Comparison of ENCODE assay signal across 14 mouse cellular contexts in genomic region chr6:127973553-127973952, GRCm38 (mm10).
DNase-seq lines count a peak whose midpoint lies in the region; ATAC-seq lines count a peak whose summit lies in the region.
"Had no signal": no experiment of that assay in that cellular context is flagged by ENCODE, and none has a peak within 500 bp of the region (broad histone marks: within the 10 kb centered on the region; RNA-seq: fewer than 3 reads in every experiment).

No protein-coding gene starts in this region.

- H3K9ac ChIP-seq in forebrain, embryonic 15.5 days (replicated peaks): no peak overlapping the region
- H3K9ac ChIP-seq in forebrain, embryonic 11.5 days (ENCODE audit: low read length): no peak overlapping the region
- H3K9ac ChIP-seq in neural tube, embryonic 11.5 days (ENCODE audit: low read length): no peak overlapping the region
- H3K9ac ChIP-seq in stomach, embryonic 16.5 days (ENCODE audit: low read length): peak overlapping the region; percentile 21; the same call in 1 of the 2 replicates
- H3K9ac ChIP-seq: liver, embryonic 15.5 days had no signal

- no peak overlapping the region for H3K4me2 ChIP-seq in forebrain, embryonic 15.5 days (replicated peaks)
- H3K4me2 ChIP-seq in forebrain, embryonic 11.5 days (ENCODE audit: low read depth, low read length, severe bottlenecking): no peak overlapping the region
- no peak overlapping the region for H3K4me2 ChIP-seq in neural tube, embryonic 11.5 days (ENCODE audit: low read depth)
- no peak overlapping the region for H3K4me2 ChIP-seq in stomach, embryonic 16.5 days (ENCODE audit: low read depth, low read length)
- H3K4me2 ChIP-seq: liver, embryonic 15.5 days had no signal

- H3K4me3 ChIP-seq in forebrain, embryonic 15.5 days: no peak overlapping the region
- no peak overlapping the region for H3K4me3 ChIP-seq in forebrain, embryonic 11.5 days (ENCODE audit: low read depth, low read length)
- no peak overlapping the region for H3K4me3 ChIP-seq in neural tube, embryonic 11.5 days (ENCODE audit: low read depth, low read length)
- H3K4me3 ChIP-seq in midbrain, embryonic 10.5 days: no peak overlapping the region
- no peak overlapping the region for H3K4me3 ChIP-seq in stomach, embryonic 16.5 days (replicated peaks; ENCODE audit: low read length)
- H3K4me3 ChIP-seq: left cerebral cortex, adult 2 months; liver, embryonic 15.5 days; megakaryocyte, embryonic 14.5 days had no signal

- no peaks in the 10 kb centered on the region for H3K36me3 ChIP-seq in forebrain, embryonic 15.5 days
- no peaks in the 10 kb centered on the region for H3K36me3 ChIP-seq in forebrain, embryonic 11.5 days (ENCODE audit: control insufficient read depth, insufficient read depth, low read length)
- no peaks in the 10 kb centered on the region for H3K36me3 ChIP-seq in neural tube, embryonic 11.5 days (ENCODE audit: control insufficient read depth, insufficient read depth, low read length)
- H3K36me3 ChIP-seq in midbrain, embryonic 10.5 days: no peaks in the 10 kb centered on the region
- no peaks in the 10 kb centered on the region for H3K36me3 ChIP-seq in stomach, embryonic 16.5 days (ENCODE audit: control insufficient read depth, insufficient read depth, low read length)
- H3K36me3 ChIP-seq: liver, embryonic 15.5 days had no signal

- H3K27me3 ChIP-seq in forebrain, embryonic 15.5 days: no peaks in the 10 kb centered on the region
- H3K27me3 ChIP-seq in forebrain, embryonic 11.5 days (ENCODE audit: control insufficient read depth, insufficient read depth, low read length): no peaks in the 10 kb centered on the region
- H3K27me3 ChIP-seq in neural tube, embryonic 11.5 days (ENCODE audit: control insufficient read depth, insufficient read depth, low read length): no peaks in the 10 kb centered on the region
- H3K27me3 ChIP-seq in midbrain, embryonic 10.5 days (ENCODE audit: low read depth, poor library complexity, severe bottlenecking): no peaks in the 10 kb centered on the region
- H3K27me3 ChIP-seq in stomach, embryonic 16.5 days (ENCODE audit: control insufficient read depth, insufficient read depth, low read length): no peaks in the 10 kb centered on the region
- H3K27me3 ChIP-seq: liver, embryonic 15.5 days had no signal

- 27% methylated on average over 6 of the region's 6 CpGs for WGBS in forebrain, embryonic 15.5 days
- 33% methylated on average over 6 of the region's 6 CpGs for WGBS in forebrain, embryonic 11.5 days
- WGBS in neural tube, embryonic 11.5 days: 13% methylated on average over 6 of the region's 6 CpGs
- 43% methylated on average over 6 of the region's 6 CpGs for WGBS in midbrain, embryonic 10.5 days
- 69% methylated on average over 6 of the region's 6 CpGs for WGBS in stomach, embryonic 16.5 days

- ATAC-seq in forebrain, embryonic 15.5 days (replicated peaks): no peak
- ATAC-seq in forebrain, embryonic 11.5 days (replicated peaks; ENCODE audit: low FRiP score): no peak
- ATAC-seq in neural tube, embryonic 11.5 days (ENCODE audit: insufficient read depth, low FRiP score, low TSS enrichment): peak; percentile 50
- no peak for ATAC-seq in stomach, embryonic 16.5 days (ENCODE audit: insufficient read depth, low FRiP score)
- no peak for ATAC-seq in inflammation-experienced regulatory T-cells, adult 6 months

- H3K9me3 ChIP-seq in forebrain, embryonic 15.5 days: no peaks in the 10 kb centered on the region
- H3K9me3 ChIP-seq in forebrain, embryonic 11.5 days (ENCODE audit: control insufficient read depth, low read length): no peaks in the 10 kb centered on the region
- no peaks in the 10 kb centered on the region for H3K9me3 ChIP-seq in neural tube, embryonic 11.5 days (ENCODE audit: control insufficient read depth, low read length)
- H3K9me3 ChIP-seq in midbrain, embryonic 10.5 days (replicated peaks): no peaks in the 10 kb centered on the region
- H3K9me3 ChIP-seq in stomach, embryonic 16.5 days (replicated peaks; ENCODE audit: control insufficient read depth, low read length): no peaks in the 10 kb centered on the region
- H3K9me3 ChIP-seq: liver, embryonic 15.5 days; megakaryocyte, embryonic 14.5 days had no signal

- no peak for DNase-seq in forebrain, embryonic 11.5 days (ENCODE audit: low spot score)
- DNase-seq in neural tube, embryonic 11.5 days (ENCODE audit: low spot score): peak; percentile 56
- no peak for DNase-seq in neural tube, embryonic 10.5 days (ENCODE audit: extremely low spot score, low spot score)
- no peak for DNase-seq in midbrain, embryonic 10.5 days (ENCODE audit: low spot score)
- DNase-seq in thymus, postnatal 25 days: no peak
- DNase-seq: B cell, adult 2 months; gastrocnemius, postnatal 25 days; kidney, adult 2 months had no signal

- peaks cover 11% of the 10 kb centered on the region for H3K4me1 ChIP-seq in forebrain, embryonic 15.5 days
- H3K4me1 ChIP-seq in forebrain, embryonic 11.5 days (replicated peaks; ENCODE audit: control insufficient read depth, insufficient read depth, low read length): peaks cover 2% of the 10 kb centered on the region; the same call in 1 of the 2 replicates
- peaks cover 19% of the 10 kb centered on the region for H3K4me1 ChIP-seq in neural tube, embryonic 11.5 days (ENCODE audit: control insufficient read depth, insufficient read depth, low read length)
- peaks cover 46% of the 10 kb centered on the region for H3K4me1 ChIP-seq in midbrain, embryonic 10.5 days
- peaks cover 13% of the 10 kb centered on the region for H3K4me1 ChIP-seq in stomach, embryonic 16.5 days (ENCODE audit: control insufficient read depth, insufficient read depth, low read length)
- H3K4me1 ChIP-seq: liver, embryonic 15.5 days had no signal

- H3K27ac ChIP-seq in forebrain, embryonic 15.5 days (replicated peaks): 0 out of 2 replicates have a peak overlapping the region, but pooled peaks have one; percentile 14
- no peak overlapping the region for H3K27ac ChIP-seq in forebrain, embryonic 11.5 days (ENCODE audit: low read depth, low read length)
- H3K27ac ChIP-seq in neural tube, embryonic 11.5 days (ENCODE audit: low read depth, low read length): peak overlapping the region; percentile 42; the same call in 1 of the 2 replicates
- H3K27ac ChIP-seq in midbrain, embryonic 10.5 days (replicated peaks): peak overlapping the region; percentile 65
- peak overlapping the region; percentile 34; the same call in 1 of the 2 replicates for H3K27ac ChIP-seq in stomach, embryonic 16.5 days (ENCODE audit: low read length)
- H3K27ac ChIP-seq: left cerebral cortex, adult 2 months; liver, embryonic 15.5 days had no signal
